Mouse (Mus musculus): ENCODE measurements at regions not wholly inside any gene's neighbourhood (a gene's known extent, or its start where the extent isn't known, plus 50 kb on each side); places are given as distances from the start of the nearest gene placed in this dataset.

DNA sequence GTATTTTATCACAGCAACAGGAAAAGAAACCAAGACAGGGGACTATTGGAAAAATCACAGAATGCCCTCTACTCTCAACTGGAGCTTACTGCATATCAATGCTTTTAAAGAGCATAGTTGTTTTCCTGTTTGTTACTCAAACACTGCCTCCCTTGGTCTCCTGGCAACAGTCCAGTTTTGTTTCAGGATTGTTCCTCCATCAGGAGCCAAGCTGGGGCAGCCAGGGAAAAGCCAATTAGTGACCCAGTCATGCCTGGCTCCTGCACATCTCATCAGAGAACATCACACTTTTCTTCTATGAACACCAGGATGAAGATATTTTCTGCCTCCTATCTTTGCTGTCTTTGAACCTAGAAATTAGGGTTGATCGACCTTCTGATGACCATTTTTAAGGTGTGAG lies 113.6 kb upstream of the Wscd1 start:
- intact Hi-C loops (cut with DNase I) = no loop called here
- DNase-seq (ENCODE audit: low spot score in 2 of 2) = no peak

DNA sequence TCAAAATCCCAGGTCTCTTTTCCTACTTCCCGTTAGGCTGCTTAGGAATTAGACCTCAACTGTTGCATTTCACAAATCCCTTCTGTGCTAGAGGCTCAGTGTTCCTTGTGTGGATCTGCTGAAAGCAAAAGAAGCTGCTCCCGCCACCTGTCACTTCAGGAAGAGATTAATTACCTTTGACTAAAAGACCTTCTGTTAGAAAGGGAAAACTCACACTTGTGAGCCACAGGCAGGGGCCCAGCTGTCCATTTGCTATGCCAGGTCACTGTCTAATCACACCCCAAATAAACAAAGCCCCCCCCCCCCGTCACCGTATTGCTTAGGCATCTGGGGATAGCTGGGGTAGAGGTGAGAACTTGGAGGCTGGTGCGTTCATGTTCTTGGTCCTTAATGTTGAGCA lies 112.9 kb upstream of the Wscd1 start:
- intact Hi-C loops (cut with DNase I) = no loop called here
- no peak for DNase-seq (ENCODE audit: low spot score in 2 of 2)

DNA sequence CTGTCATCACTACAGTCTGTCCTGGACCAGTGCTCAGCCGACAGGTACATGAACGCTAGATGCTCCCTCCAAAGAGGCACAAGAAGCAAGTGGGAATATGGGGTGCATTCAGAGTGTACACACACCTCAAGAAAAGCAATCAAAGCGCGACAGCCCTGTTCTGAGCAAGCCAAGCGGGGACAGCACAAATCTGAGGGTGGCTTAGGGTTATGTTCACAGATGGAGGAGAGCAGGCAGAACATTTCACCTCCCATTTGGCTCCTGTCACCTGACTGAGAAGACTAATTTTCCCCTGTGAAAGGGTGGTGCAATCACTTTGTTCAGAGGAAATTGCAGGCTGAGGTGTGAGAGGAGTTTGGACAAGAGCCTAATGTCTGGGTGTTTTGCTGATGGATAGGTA lies 106.8 kb upstream of the Wscd1 start:
- no peak for DNase-seq (ENCODE audit: low spot score in 2 of 2)
- intact Hi-C loops (cut with DNase I) = no loop called here

DNA sequence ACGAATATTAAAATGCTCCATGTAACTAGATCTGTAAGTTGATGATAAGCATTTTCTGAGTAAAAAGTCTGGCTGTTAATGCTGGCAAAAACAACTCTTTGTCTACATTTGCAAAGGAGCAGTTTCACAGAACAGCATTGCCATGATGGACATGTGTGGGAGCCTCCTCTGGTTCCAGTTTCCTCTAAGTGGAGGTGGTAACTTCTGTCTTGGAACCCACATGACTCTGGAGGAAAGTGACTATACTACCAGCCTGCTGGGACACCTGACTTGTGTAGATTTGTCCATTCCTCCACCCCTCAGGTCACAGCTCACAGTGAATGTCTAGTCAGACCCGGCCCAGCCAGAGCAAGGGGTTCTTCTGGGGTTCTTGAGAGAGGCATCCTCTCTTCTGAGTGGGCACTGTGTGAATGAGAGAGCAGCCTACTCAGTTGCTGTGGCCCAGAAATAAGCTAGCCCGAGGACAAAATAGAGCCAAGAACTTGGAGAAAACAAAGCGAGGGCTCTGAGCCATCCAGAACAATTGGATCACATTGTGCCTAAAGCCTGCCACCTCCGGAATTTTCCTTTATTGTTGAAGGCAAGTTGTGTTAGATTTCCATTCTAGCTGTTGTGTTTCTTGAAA lies 97.9 kb upstream of the Wscd1 start:
- intact Hi-C loops (cut with DNase I) = no loop called here
- DNase-seq (ENCODE audit: low spot score in 2 of 2) = peak in 1 of 2 experiments; percentile 28

DNA sequence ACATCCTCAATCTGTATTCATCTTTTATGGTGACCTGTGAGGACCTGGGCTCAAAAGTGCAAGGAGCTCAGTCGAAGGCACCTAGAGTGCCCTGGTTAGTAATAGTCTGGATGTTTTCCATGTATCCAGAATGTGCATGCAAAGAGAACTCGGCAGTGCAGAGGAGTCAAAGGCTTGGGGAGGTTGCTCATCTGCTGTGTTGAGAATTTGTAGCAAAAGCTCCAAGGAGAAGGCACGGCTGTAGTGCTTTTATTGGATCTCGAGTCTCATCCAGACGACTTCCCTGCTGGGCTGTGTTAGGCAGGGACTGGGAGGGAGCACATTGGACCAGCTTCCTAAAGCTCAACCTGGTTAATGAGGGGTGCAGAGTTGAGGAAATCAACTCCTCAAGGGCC lies 97.3 kb upstream of the Wscd1 start:
- intact Hi-C loops (cut with DNase I) = no loop called here
- DNase-seq (ENCODE audit: low spot score in 2 of 2) = no peak

DNA sequence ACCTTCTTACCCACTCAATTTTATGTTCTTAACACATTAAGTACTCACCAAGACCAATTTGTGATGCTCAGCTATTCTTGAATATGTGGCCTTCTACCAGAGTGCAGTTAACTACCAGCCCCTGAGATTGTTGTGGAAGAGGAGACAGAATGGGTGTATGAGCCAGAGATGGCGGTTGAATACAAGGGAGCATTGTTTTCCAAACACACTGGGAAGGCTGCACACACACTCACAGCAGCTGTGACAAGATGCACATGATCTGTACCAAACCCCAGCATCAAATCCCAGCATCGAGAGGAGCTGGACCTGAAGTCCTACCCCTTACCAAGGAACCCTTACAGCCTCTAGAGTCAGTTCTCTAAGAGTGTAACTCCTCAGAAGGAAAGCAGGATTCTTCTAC lies 91.4 kb upstream of the Wscd1 start:
- DNase-seq (ENCODE audit: low spot score in 2 of 2) = no peak
- intact Hi-C loops (cut with DNase I) = no loop called here

DNA sequence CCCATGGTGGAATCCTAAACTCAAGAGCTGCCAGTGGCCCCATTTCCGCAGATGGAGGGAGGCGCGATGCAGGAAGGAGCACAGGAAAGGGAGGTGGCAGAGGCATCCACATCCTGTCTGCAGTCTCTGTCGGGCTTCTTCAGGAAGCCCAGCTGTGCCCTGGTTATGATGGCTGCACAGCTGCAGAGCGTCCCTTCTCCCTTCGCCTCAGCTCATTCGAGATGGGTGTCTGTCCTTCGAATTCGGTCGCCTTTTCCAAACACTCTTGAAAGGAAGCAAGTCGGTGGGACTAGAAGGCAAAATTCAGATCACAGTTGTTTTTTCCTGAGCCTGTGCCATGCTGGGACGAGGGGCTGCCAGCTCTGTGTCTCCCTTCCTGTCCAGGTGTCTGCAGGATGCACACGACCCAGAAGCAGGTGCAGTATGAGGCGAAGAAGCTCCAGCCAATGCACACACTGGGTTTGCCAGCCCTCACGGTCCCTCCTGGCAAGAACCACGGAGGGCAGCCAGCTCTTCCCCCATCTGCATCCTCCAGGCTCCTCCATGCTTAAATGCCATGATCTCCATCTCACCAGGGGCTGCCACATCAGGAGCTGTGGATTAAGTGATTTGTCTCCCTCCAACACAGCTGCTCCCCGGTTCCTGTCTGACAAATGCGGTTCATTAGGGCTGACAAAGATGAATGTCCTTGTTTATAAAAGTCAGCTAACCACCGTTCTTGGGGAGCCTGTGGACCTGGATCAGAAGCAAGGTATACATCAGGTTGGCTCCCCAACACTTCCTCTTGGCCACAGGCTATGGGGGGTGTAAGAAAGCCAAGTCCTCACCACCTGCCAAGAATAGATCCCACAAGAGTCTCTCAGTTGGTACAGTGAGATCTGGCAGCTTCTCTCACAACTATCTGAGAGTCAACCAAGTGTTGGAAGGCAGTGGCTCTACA lies 79.3 kb upstream of the Wscd1 start:
- intact Hi-C loops (cut with DNase I) = loop anchor here (5.0 to 10.0 kb wide), 2 partner anchors 104 to 352 kb away; no protein-coding TSS in a partner anchor
- no peak for DNase-seq (ENCODE audit: low spot score in 2 of 2)

DNA sequence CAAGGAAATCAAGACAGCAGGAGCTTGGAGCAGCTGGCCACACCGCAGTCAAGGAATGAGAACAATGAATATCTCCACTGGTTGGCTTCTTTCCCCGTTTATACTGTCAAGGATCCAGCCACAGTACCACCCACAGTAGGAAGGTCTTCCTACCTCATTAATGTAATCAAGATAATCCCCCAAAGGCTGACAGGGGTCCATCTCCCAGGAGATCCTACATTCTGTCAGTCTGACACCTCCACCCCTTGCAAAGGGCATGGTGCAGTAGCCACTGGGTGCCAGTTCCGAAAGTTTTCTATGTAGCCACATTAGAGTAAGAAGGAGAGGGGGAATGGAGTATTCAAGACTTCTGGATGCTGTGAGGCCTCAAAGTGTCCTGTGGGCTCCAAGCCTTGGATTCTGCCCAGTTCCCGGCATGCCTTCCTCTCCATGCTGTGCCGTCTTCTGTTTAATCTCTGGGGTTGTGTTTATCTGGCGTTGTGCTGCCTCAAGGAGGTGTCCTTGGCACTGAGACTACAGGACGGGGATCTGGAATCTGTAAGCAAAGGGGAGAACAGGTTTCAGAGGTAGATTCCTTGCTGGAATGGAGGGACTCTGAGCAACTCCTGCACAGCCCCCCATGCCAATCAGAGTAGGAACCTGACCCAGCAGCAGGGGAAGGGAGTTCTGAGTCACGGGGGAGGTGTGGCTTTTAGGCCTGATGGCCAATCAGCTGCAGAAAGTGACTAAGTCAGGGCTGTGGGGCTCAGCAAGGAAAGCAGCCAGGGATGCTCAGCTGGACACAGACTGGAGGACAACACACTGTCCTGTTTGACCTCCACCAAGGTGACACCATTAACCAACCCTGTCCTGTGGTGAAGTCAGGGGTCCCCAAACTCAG lies 77.3 kb upstream of the Wscd1 start:
- intact Hi-C loops (cut with DNase I) = loop anchor here (5.0 to 10.0 kb wide), 2 partner anchors 102 to 350 kb away; no protein-coding TSS in a partner anchor
- DNase-seq (ENCODE audit: low spot score in 2 of 2) = peak in 1 of 2 experiments; percentile 50

DNA sequence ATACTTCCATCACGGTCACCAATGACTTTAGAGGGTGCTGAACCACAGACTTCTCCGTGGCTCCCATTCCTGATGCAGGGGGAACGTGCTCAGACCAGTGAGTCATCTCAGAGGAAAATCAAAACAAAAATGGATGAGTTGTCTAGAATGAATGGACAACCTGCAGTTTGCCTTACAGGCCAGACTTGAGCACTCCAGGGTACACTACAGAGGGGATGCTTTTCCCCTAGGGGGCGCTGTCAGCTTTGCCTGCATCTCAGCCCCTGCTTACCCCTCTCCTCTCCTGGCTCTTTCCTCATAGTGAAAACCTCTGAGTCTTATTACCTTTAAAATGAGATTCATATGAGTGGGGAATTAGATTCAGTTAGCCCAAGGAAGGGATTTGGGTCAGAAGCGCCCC lies 75.4 kb upstream of the Wscd1 start:
- intact Hi-C loops (cut with DNase I) = loop anchor here (5.0 to 10.0 kb wide), 2 partner anchors 100 to 348 kb away; no protein-coding TSS in a partner anchor
- DNase-seq (ENCODE audit: low spot score in 2 of 2) = peak; percentile 83 to 86

DNA sequence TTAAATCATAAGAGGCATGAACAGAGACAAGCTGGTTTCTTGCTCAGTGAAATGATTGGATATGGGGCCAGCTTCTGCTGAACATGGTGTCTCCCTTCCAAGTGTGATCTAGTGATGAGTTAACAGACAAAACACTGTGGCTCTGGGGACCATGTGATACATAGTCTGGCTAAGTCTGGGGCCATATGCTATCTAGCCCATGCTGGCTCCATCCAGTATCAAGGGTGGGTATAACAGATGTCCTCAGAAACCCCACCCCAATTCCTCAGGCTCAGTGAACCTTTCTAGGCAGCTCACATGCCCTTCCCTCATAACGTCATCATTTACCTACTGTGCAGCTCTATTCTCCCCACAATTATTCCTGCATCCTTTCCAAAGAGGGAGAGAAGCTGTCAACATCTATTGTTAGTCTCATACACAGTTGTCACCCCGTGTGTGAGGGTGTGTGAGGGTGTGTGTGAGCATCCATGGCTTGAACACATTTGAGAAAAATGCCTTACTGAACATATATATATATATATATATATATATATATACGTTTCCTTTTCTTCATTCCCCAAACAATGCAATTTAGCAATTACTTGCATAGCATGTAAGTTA lies 73.9 kb upstream of the Wscd1 start:
- intact Hi-C loops (cut with DNase I) = loop anchor here (10.0 kb wide), 1 partner anchor 99 kb away; no protein-coding TSS in a partner anchor
- DNase-seq (ENCODE audit: low spot score in 2 of 2) = peak in 1 of 2 experiments; percentile 9

DNA sequence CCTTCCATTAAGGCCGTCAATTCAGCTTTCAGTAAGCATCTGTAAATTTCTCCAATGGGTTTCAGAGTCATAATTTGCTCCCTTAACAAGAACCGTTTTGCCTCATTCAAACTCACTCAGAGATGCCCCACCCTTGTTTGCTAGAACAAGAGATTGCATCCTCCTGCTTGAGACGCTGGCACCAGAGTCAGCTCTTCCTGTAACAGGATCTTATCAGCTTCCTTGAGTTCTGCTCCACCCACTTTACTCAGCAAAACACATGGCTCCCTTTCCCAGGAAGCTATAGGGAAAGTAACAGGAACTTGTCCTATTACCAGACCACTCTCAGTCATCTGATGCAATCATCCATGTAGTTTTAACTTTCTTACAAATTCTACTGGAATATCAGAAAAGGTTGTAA lies 52.7 kb upstream of the Wscd1 start:
- intact Hi-C loops (cut with DNase I) = no loop called here
- DNase-seq (ENCODE audit: low spot score in 2 of 2) = no peak

DNA sequence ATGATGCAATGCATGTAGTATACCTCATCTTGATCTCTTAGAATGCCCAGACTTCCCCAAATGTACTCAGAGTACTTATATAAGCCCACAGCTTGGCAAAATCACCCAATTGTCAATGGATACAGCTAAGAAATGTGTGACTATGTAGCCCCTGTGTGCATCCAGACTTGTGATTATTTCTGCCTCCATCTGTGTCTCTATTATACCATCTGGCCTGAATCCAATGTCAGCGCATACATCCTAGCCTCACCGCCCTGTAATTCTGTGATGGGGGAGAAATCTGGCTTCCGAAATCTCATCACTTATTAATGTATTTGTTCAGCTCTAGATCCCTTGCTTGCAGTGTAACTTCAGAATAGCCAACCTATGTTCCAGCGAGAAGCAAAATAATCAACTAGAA lies 50.9 kb upstream of the Wscd1 start:
- intact Hi-C loops (cut with DNase I) = no loop called here
- DNase-seq (ENCODE audit: low spot score in 2 of 2) = peak in 1 of 2 experiments; percentile 6

Measured in left cerebral cortex, postnatal 14 days (tissue).